ENCODE assay signal across 8 mouse cellular contexts in genomic region chr10:44460095-44460810, GRCm38 (mm10).
DNase-seq lines count a peak whose midpoint lies in the region; ATAC-seq and TF ChIP-seq lines count a peak whose summit lies in the region.

No protein-coding gene starts in this region.

- WGBS in hindbrain, embryonic 10.5 days = 16% methylated on average over 6 of the region's 6 CpGs
- 14% methylated on average over 6 of the region's 6 CpGs for WGBS in hindbrain, embryonic 12.5 days
- WGBS in liver, embryonic 11.5 days = 22% methylated on average over 6 of the region's 6 CpGs

- peaks cover 42% of the 10 kb centered on the region for H3K4me1 ChIP-seq in hindbrain, embryonic 10.5 days (replicated peaks)
- H3K4me1 ChIP-seq in hindbrain, embryonic 12.5 days = peaks cover 15% of the 10 kb centered on the region
- H3K4me1 ChIP-seq in embryonic fibroblast, embryonic 13.5 days (ENCODE audit: control insufficient read depth, insufficient read depth, low read length) = peaks cover 6% of the 10 kb centered on the region
- H3K4me1 ChIP-seq in liver, embryonic 11.5 days (replicated peaks; ENCODE audit: control insufficient read depth, insufficient read depth, low read length) = peaks cover 25% of the 10 kb centered on the region

- peaks cover 63% of the 10 kb centered on the region for H3K27me3 ChIP-seq in hindbrain, embryonic 10.5 days (ENCODE audit: insufficient read depth, poor library complexity, severe bottlenecking)
- H3K27me3 ChIP-seq in hindbrain, embryonic 12.5 days = peaks cover 44% of the 10 kb centered on the region
- H3K27me3 ChIP-seq in liver, embryonic 11.5 days (replicated peaks; ENCODE audit: control insufficient read depth, insufficient read depth, low read length) = peaks cover 33% of the 10 kb centered on the region

- no peak for TF ChIP-seq CTCF in embryonic fibroblast, embryonic 13.5 days (IDR thresholded peaks at IDR 0.05; ENCODE audit: borderline replicate concordance, insufficient read depth, low read length)

- peak; percentile 56 for DNase-seq in hindbrain, embryonic 10.5 days (ENCODE audit: low spot score)
- peak; percentile 60 for DNase-seq in 416B (ENCODE audit: low read depth)
- peak; percentile 44 for DNase-seq in Muller cell, postnatal 12 days (ENCODE audit: inconsistent ontology term)
- no peak for DNase-seq in liver, embryonic 11.5 days (ENCODE audit: low spot score)
- DNase-seq in spleen, adult 12 weeks (ENCODE audit: low spot score) = peak; percentile 19
- DNase-seq in frontal cortex, postnatal 14 days (ENCODE audit: low spot score in 2 of 2) = no peak

- no peak for TF ChIP-seq POLR2A in embryonic fibroblast, embryonic 13.5 days (IDR thresholded peaks at IDR 0.05; ENCODE audit: low read depth, low read length)

- no peak overlapping the region for H3K9ac ChIP-seq in hindbrain, embryonic 12.5 days
- H3K9ac ChIP-seq in liver, embryonic 11.5 days (ENCODE audit: low read depth, low read length) = no peak overlapping the region

- H3K4me3 ChIP-seq in hindbrain, embryonic 10.5 days = peak overlapping the region; percentile 68; the same call in 1 of the 2 replicates
- no peak overlapping the region for H3K4me3 ChIP-seq in hindbrain, embryonic 12.5 days
- H3K4me3 ChIP-seq in embryonic fibroblast, embryonic 13.5 days (ENCODE audit: insufficient read depth, low read length) = no peak overlapping the region
- H3K4me3 ChIP-seq in liver, embryonic 11.5 days (ENCODE audit: low read depth, low read length) = no peak overlapping the region

- no peaks in the 10 kb centered on the region for H3K9me3 ChIP-seq in hindbrain, embryonic 10.5 days
- H3K9me3 ChIP-seq in hindbrain, embryonic 12.5 days (replicated peaks) = no peaks in the 10 kb centered on the region
- no peaks in the 10 kb centered on the region for H3K9me3 ChIP-seq in liver, embryonic 11.5 days (ENCODE audit: control insufficient read depth, low read length)

- no peak for ATAC-seq in hindbrain, embryonic 12.5 days (ENCODE audit: low FRiP score)
- ATAC-seq in liver, embryonic 11.5 days (replicated peaks; ENCODE audit: low FRiP score) = no peak

- no peaks in the 10 kb centered on the region for H3K36me3 ChIP-seq in hindbrain, embryonic 10.5 days
- no peaks in the 10 kb centered on the region for H3K36me3 ChIP-seq in hindbrain, embryonic 12.5 days
- no peaks in the 10 kb centered on the region for H3K36me3 ChIP-seq in liver, embryonic 11.5 days (ENCODE audit: control insufficient read depth, insufficient read depth, low read length)

- H3K27ac ChIP-seq in hindbrain, embryonic 10.5 days = no peak overlapping the region
- no peak overlapping the region for H3K27ac ChIP-seq in hindbrain, embryonic 12.5 days
- H3K27ac ChIP-seq in embryonic fibroblast, embryonic 13.5 days (ENCODE audit: insufficient read depth, low read length) = peak overlapping the region; percentile 6; the same call in 1 of the 2 replicates
- no peak overlapping the region for H3K27ac ChIP-seq in liver, embryonic 11.5 days (ENCODE audit: low read depth, low read length)

- H3K4me2 ChIP-seq in hindbrain, embryonic 12.5 days (replicated peaks) = no peak overlapping the region
- H3K4me2 ChIP-seq in liver, embryonic 11.5 days = peak overlapping the region; percentile 88

Comparison
In these comparisons a context has a peak if more than half of its experiments do, and no peak if none do; other contexts are left out.
1. DNase-seq: peak in hindbrain, embryonic 10.5 days (single experiment), 416B (single experiment), Muller cell, postnatal 12 days (single experiment) and spleen, adult 12 weeks (single experiment); none in liver, embryonic 11.5 days (single experiment) and frontal cortex, postnatal 14 days (0 of 2).